Mouse (Mus musculus): ENCODE measurements around the gene Hsd17b1. TPM values are rescaled to one million over a fixed set of nuclear protein-coding genes. Genes with fewer than 3 reads are reported as not detected.

Hsd17b1 gene
- polyA plus RNA-seq, 1 experiment, result not detected

- H3K4me3 ChIP-seq (ENCODE audit: insufficient read depth, poor library complexity, severe bottlenecking), result no peak overlapping the region
- H3K79me2 ChIP-seq (ENCODE audit: control insufficient read depth, insufficient read depth), result peaks cover 18% of the 10 kb centered on the region
- H3K27me3 ChIP-seq (ENCODE audit: control insufficient read depth, insufficient read depth, insufficient read length), result no peaks in the 10 kb centered on the region
- H3K36me3 ChIP-seq (ENCODE audit: control insufficient read depth, insufficient read depth), result peaks cover 76% of the 10 kb centered on the region
- H3K79me3 ChIP-seq (ENCODE audit: low read depth), result peaks cover 5% of the 10 kb centered on the region
- no peak for TF ChIP-seq CEBPB (IDR thresholded peaks at IDR 0.05; ENCODE audit: low read depth)
- TF ChIP-seq USF1 (IDR thresholded peaks at IDR 0.05; ENCODE audit: low read depth), result no peak
- TF ChIP-seq MYOD1 (IDR thresholded peaks at IDR 0.05; ENCODE audit: control insufficient read depth, insufficient read length, low read depth), result no peak
- H3ac ChIP-seq (ENCODE audit: control insufficient read depth, insufficient read length, low read depth), result no peak overlapping the region
These were observed 20.0 kb downstream of the Hsd17b1 start for GRCm38 (mm10) chr11:101098231-101098630.

- Histone ChIP-seq H3ac (ENCODE audit: control insufficient read depth, insufficient read length, low read depth) (no peak overlapping the region), H3K79me2 (ENCODE audit: control insufficient read depth, insufficient read depth) (peaks cover 22% of the 10 kb centered on the region), H3K27me3 (ENCODE audit: control insufficient read depth, insufficient read depth, insufficient read length) (no peaks in the 10 kb centered on the region), H3K36me3 (ENCODE audit: control insufficient read depth, insufficient read depth) (peaks cover 66% of the 10 kb centered on the region), H3K4me3 (ENCODE audit: insufficient read depth, poor library complexity, severe bottlenecking) (no peak overlapping the region), H3K79me3 (ENCODE audit: low read depth) (peaks cover 12% of the 10 kb centered on the region)
- no peak for TF ChIP-seq MAX (IDR thresholded peaks at IDR 0.05)
These were observed 24.8 kb downstream of the Hsd17b1 start for GRCm38 (mm10) chr11:101103011-101103410.

GRCm38 (mm10) chr11:101109351-101109750 is 31.1 kb downstream of the Hsd17b1 start:
- no peak overlapping the region for H3ac ChIP-seq (ENCODE audit: control insufficient read depth, insufficient read length, low read depth)
- H3K79me2 ChIP-seq (ENCODE audit: control insufficient read depth, insufficient read depth), result peaks cover 85% of the 10 kb centered on the region
- TF ChIP-seq CTCF (IDR thresholded peaks at IDR 0.05; ENCODE audit: control insufficient read depth, insufficient read depth, insufficient read length) (no peak), MYOG (IDR thresholded peaks at IDR 0.05; ENCODE audit: control insufficient read depth, extremely low read depth, insufficient read length) (no peak), USF1 (IDR thresholded peaks at IDR 0.05; ENCODE audit: low read depth) (no peak), MAX (IDR thresholded peaks at IDR 0.05) (no peak), MYOD1 (IDR thresholded peaks at IDR 0.05; ENCODE audit: control insufficient read depth, insufficient read length, low read depth) (no peak), FOSL1 (IDR thresholded peaks at IDR 0.05; ENCODE audit: insufficient read depth, low read length, poor library complexity, severe bottlenecking) (no peak), CEBPB (IDR thresholded peaks at IDR 0.05; ENCODE audit: low read depth) (no peak)
- no peaks in the 10 kb centered on the region for H3K27me3 ChIP-seq (ENCODE audit: control insufficient read depth, insufficient read depth, insufficient read length)
- peaks cover 53% of the 10 kb centered on the region for H3K79me3 ChIP-seq (ENCODE audit: low read depth)
- peaks cover 30% of the 10 kb centered on the region for H3K36me3 ChIP-seq (ENCODE audit: control insufficient read depth, insufficient read depth)
- H3K4me3 ChIP-seq (ENCODE audit: insufficient read depth, poor library complexity, severe bottlenecking), result no peak overlapping the region

- no peaks in the 10 kb centered on the region for H3K27me3 ChIP-seq (ENCODE audit: control insufficient read depth, insufficient read depth, insufficient read length)
- peaks cover 67% of the 10 kb centered on the region for H3K79me3 ChIP-seq (ENCODE audit: low read depth)
- H3K36me3 ChIP-seq (ENCODE audit: control insufficient read depth, insufficient read depth), result peaks cover 29% of the 10 kb centered on the region
- H3K79me2 ChIP-seq (ENCODE audit: control insufficient read depth, insufficient read depth), result peaks cover 95% of the 10 kb centered on the region
- no peak overlapping the region for H3K4me3 ChIP-seq (ENCODE audit: insufficient read depth, poor library complexity, severe bottlenecking)
- no peak for TF ChIP-seq MYOG (IDR thresholded peaks at IDR 0.05; ENCODE audit: control insufficient read depth, extremely low read depth, insufficient read length)
- TF ChIP-seq USF1 (IDR thresholded peaks at IDR 0.05; ENCODE audit: low read depth), result no peak
- no peak for TF ChIP-seq CTCF (IDR thresholded peaks at IDR 0.05; ENCODE audit: control insufficient read depth, insufficient read depth, insufficient read length)
- no peak for TF ChIP-seq FOSL1 (IDR thresholded peaks at IDR 0.05; ENCODE audit: insufficient read depth, low read length, poor library complexity, severe bottlenecking)
- no peak for TF ChIP-seq MAX (IDR thresholded peaks at IDR 0.05)
- TF ChIP-seq MYOD1 (IDR thresholded peaks at IDR 0.05; ENCODE audit: control insufficient read depth, insufficient read length, low read depth), result no peak
- no peak for TF ChIP-seq CEBPB (IDR thresholded peaks at IDR 0.05; ENCODE audit: low read depth)
- H3ac ChIP-seq (ENCODE audit: control insufficient read depth, insufficient read length, low read depth), result no peak overlapping the region
These were observed 32.5 kb downstream of the Hsd17b1 start for GRCm38 (mm10) chr11:101110708-101111107.

- TF ChIP-seq MAX (IDR thresholded peaks at IDR 0.05) (no peak), MYOG (IDR thresholded peaks at IDR 0.05; ENCODE audit: control insufficient read depth, extremely low read depth, insufficient read length) (no peak), CEBPB (IDR thresholded peaks at IDR 0.05; ENCODE audit: low read depth) (no peak), CTCF (IDR thresholded peaks at IDR 0.05; ENCODE audit: control insufficient read depth, insufficient read depth, insufficient read length) (no peak), MYOD1 (IDR thresholded peaks at IDR 0.05; ENCODE audit: control insufficient read depth, insufficient read length, low read depth) (no peak), FOSL1 (IDR thresholded peaks at IDR 0.05; ENCODE audit: insufficient read depth, low read length, poor library complexity, severe bottlenecking) (no peak), USF1 (IDR thresholded peaks at IDR 0.05; ENCODE audit: low read depth) (no peak)
- Histone ChIP-seq H3K36me3 (ENCODE audit: control insufficient read depth, insufficient read depth) (peaks cover 29% of the 10 kb centered on the region), H3K79me2 (ENCODE audit: control insufficient read depth, insufficient read depth) (peaks cover 96% of the 10 kb centered on the region), H3K79me3 (ENCODE audit: low read depth) (peaks cover 71% of the 10 kb centered on the region), H3K4me3 (ENCODE audit: insufficient read depth, poor library complexity, severe bottlenecking) (no peak overlapping the region), H3K27me3 (ENCODE audit: control insufficient read depth, insufficient read depth, insufficient read length) (no peaks in the 10 kb centered on the region), H3ac (ENCODE audit: control insufficient read depth, insufficient read length, low read depth) (no peak overlapping the region)
These were observed 33.0 kb downstream of the Hsd17b1 start for GRCm38 (mm10) chr11:101111178-101111577.

DNA sequence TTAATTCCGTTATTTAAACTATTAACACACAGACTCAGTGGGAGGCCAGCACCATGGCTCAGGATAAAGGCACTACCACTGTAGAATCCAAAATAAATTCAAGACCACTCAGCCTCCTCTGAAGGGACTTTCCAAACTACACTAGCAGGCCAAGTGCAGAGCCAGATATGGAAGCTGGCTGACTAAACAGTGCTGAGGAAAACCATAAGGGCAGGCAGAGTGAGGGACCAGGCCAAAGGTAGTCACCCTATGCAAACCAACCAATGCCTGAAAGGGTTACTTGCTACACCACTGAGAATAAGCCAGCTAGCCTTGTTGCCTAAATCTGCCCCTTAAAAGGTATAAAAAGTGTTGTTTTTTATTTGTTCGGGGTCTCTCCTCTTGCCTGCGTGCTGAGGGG is 34.0 kb downstream of the Hsd17b1 start:
- Histone ChIP-seq H3K36me3 (ENCODE audit: control insufficient read depth, insufficient read depth) (peaks cover 37% of the 10 kb centered on the region), H3ac (ENCODE audit: control insufficient read depth, insufficient read length, low read depth) (no peak overlapping the region), H3K79me2 (ENCODE audit: control insufficient read depth, insufficient read depth) (peaks cover 99% of the 10 kb centered on the region), H3K27me3 (ENCODE audit: control insufficient read depth, insufficient read depth, insufficient read length) (no peaks in the 10 kb centered on the region), H3K4me3 (ENCODE audit: insufficient read depth, poor library complexity, severe bottlenecking) (no peak overlapping the region), H3K79me3 (ENCODE audit: low read depth) (peaks cover 74% of the 10 kb centered on the region)
- TF ChIP-seq MAX (IDR thresholded peaks at IDR 0.05) (no peak), USF1 (IDR thresholded peaks at IDR 0.05; ENCODE audit: low read depth) (no peak), CTCF (IDR thresholded peaks at IDR 0.05; ENCODE audit: control insufficient read depth, insufficient read depth, insufficient read length) (no peak), CEBPB (IDR thresholded peaks at IDR 0.05; ENCODE audit: low read depth) (no peak), FOSL1 (IDR thresholded peaks at IDR 0.05; ENCODE audit: insufficient read depth, low read length, poor library complexity, severe bottlenecking) (no peak), MYOD1 (IDR thresholded peaks at IDR 0.05; ENCODE audit: control insufficient read depth, insufficient read length, low read depth) (no peak), MYOG (IDR thresholded peaks at IDR 0.05; ENCODE audit: control insufficient read depth, extremely low read depth, insufficient read length) (no peak)
